Mouse (Mus musculus) testis, adult 2 months (tissue): Measurements from ENCODE around the gene Myocos. TPM values are rescaled to one million over a fixed set of nuclear protein-coding genes. Genes with fewer than 3 reads are reported as not detected.

Source experiments
- H3K27ac ChIP-seq: fragments of 200-500 bp; 2 replicates; pipeline ENCODE4 v1.5.1; 2012; ENCODE audit warnings: low read depth, low read length; ENCODE audit not compliant: control insufficient read depth, insufficient read depth
- H3K27me3 ChIP-seq: fragments of 200-500 bp; 2 replicates; pipeline ENCODE4 v1.6.1; 2012; ENCODE audit warnings: mild to moderate bottlenecking, low read length, moderate library complexity; ENCODE audit not compliant: control insufficient read depth, insufficient read depth
- H3K36me3 ChIP-seq: fragments of 200-500 bp; 2 replicates; pipeline ENCODE4 v1.6.1; 2012; ENCODE audit warnings: mild to moderate bottlenecking, low read length; ENCODE audit not compliant: control insufficient read depth, insufficient read depth
- H3K4me1 ChIP-seq: fragments of 200-500 bp; 2 replicates; pipeline ENCODE4 v1.6.1; 2012; ENCODE audit warnings: low read length; ENCODE audit not compliant: control insufficient read depth, insufficient read depth
- H3K4me3 ChIP-seq: fragments of 200-500 bp; 2 replicates; pipeline ENCODE4 v1.5.1; 2012; ENCODE audit warnings: low read depth, mild to moderate bottlenecking, low read length, moderate library complexity, mixed read lengths; ENCODE audit not compliant: control insufficient read depth
- CTCF ChIP-seq: fragments of 200-500 bp; IDR thresholded peaks from 2 replicates; pipeline ENCODE4 v1.5.1; 2012; ENCODE audit warnings: low read depth, mild to moderate bottlenecking, inconsistent platforms, low read length, moderate library complexity; ENCODE audit not compliant: control insufficient read depth, insufficient read depth, insufficient replicate concordance
- POLR2A ChIP-seq: fragments of 200-500 bp; IDR thresholded peaks from 2 replicates; pipeline ENCODE4 v1.6.1; 2012; ENCODE audit warnings: low read depth, mild to moderate bottlenecking, inconsistent platforms, low read length, moderate library complexity; ENCODE audit not compliant: control insufficient read depth
- polyA plus RNA-seq: library from polyadenylated mRNA; depleted of rRNA; stranded (reverse); fragments of >200 nt; gene quantifications from 2 replicates; pipeline ENCODE4 v1.2.3, GENCODE M21; 2012

The Myocos gene
- polyA plus RNA-seq, 1 experiment, result 1.4 TPM

DNA sequence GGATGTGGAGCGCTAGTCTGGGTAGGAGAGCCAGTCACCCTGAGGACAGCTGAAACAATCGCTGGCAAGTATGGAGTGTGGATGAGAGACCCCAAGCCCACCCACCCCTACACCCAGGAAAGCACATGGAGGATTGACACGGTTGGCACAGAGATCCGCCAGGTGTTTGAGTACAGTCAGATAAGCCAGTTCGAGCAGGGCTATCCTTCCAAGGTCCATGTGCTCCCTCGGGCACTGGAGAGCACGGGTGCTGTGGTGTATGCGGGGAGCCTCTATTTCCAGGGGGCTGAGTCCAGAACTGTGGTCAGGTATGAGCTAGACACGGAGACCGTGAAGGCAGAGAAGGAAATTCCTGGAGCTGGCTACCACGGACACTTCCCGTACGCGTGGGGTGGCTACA is 9.6 kb downstream of the Myocos start:
- no peaks in the 10 kb centered on the region for H3K36me3 ChIP-seq
- no peak for TF ChIP-seq CTCF
- TF ChIP-seq POLR2A, result no peak

DNA sequence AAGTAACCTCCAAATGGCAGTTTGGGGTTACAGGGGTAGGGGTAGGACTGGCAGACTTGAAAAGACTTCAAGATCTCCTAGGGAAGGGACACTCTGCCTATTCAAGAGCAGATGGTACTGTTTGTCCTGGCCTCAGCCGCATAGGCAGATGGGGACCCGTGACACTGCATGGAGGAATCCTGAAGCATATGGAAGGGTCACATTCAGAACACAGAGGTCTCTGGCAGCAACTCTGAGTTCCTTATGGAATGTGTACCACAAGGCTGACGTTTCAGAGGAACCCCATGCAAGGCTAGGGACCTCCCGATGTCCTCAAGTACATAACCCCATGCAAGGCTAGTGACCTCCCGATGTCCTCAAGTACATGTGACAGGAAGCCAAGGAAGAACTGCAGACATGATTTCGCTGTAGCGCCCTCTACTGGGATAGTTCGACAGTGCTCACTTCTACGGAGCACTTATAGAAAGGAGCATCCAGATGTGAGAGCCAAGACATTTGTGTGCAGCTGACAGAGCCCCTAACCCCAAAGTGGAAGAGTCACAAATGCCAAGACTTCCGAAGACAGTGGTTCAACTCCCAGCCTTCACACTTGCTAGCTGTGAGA is 11.8 kb downstream of the Myocos start:
- TF ChIP-seq CTCF, result peak; percentile 26; the same call in 1 of the 2 replicates
- no peak for TF ChIP-seq POLR2A
- no peak overlapping the region for H3K4me3 ChIP-seq
- H3K27me3 ChIP-seq, result no peaks in the 10 kb centered on the region
- no peak overlapping the region for H3K27ac ChIP-seq
- no peaks in the 10 kb centered on the region; the same call in none of the 2 replicates for H3K4me1 ChIP-seq
- H3K36me3 ChIP-seq, result no peaks in the 10 kb centered on the region

More for the DNA sequence above, 9.6 kb downstream of the Myocos start:
- no peaks in the 10 kb centered on the region for H3K27me3 ChIP-seq
- H3K4me3 ChIP-seq, result no peak overlapping the region
- H3K27ac ChIP-seq, result no peak overlapping the region
- no peaks in the 10 kb centered on the region; the same call in none of the 2 replicates for H3K4me1 ChIP-seq

DNA sequence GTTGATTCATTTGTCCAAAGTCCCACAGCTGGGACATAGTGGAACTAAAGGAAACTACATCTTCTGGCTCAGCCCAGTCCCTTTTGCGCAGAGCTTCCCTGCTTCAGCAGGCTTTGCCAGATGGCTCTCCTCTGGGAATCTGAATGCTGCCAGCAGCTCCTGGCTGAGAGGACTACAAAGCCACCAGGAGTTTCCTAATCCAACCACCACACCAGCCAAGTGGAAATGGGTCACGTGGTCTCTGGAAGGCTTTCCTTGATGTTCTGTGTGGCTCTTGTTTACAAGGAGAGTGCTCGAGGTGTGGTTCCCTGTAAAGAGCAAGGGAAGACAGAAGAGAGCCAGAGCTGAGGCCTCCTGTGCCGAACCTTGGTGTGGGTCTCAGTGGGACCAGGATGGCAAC is 14.3 kb downstream of the Myocos start:
- no peak overlapping the region for H3K27ac ChIP-seq
- no peaks in the 10 kb centered on the region; the same call in none of the 2 replicates for H3K4me1 ChIP-seq
- no peaks in the 10 kb centered on the region for H3K36me3 ChIP-seq
- no peak overlapping the region for H3K4me3 ChIP-seq
- no peaks in the 10 kb centered on the region for H3K27me3 ChIP-seq
- TF ChIP-seq POLR2A (no peak), CTCF (no peak)

DNA sequence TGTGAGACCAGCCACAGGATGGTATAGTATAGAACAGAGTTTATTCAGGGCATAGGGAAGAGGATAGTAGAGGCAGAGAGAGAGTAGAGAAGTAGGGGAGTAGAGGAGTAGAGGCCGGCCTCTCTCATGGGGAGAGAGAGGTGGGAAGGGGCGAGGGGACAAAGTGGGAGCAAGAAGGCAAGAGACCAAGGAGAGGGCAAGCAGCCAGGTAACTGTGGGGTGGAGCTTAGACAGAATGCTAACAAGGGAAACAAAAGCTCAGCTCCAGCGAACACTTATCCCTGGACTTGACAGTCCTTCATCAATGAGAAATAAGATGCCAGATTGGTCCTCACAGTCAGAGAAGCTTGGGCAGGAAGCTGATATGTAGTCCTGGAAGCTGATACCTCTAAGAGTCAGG is 15.4 kb downstream of the Myocos start:
- H3K4me1 ChIP-seq, result no peaks in the 10 kb centered on the region; the same call in none of the 2 replicates
- no peaks in the 10 kb centered on the region for H3K36me3 ChIP-seq
- no peak overlapping the region for H3K27ac ChIP-seq
- no peak for TF ChIP-seq POLR2A
- no peak for TF ChIP-seq CTCF
- no peaks in the 10 kb centered on the region for H3K27me3 ChIP-seq
- H3K4me3 ChIP-seq, result no peak overlapping the region

DNA sequence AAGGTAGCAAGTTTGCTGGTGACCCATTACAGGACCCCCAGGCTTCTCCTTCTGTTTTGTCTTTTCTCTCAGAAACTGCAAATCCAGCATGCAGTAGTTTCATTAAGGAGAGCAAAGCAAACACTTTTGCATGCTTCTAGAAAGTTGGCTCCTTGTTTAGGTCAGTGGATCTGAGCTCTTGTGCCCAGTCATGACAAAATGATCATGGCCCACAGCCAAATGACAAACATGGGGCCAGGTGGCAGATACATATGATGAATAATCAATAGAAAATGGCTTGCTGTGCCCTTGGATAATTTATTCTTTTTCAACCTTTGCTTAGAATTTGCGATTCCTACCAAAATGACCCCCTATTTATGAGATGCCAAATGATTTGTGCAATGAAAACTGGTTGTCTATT is 18.2 kb downstream of the Myocos start:
- H3K4me1 ChIP-seq, result no peaks in the 10 kb centered on the region
- TF ChIP-seq POLR2A (no peak), CTCF (no peak)
- no peaks in the 10 kb centered on the region for H3K27me3 ChIP-seq
- H3K36me3 ChIP-seq, result no peaks in the 10 kb centered on the region
- H3K27ac ChIP-seq, result no peak overlapping the region
- H3K4me3 ChIP-seq, result no peak overlapping the region

DNA sequence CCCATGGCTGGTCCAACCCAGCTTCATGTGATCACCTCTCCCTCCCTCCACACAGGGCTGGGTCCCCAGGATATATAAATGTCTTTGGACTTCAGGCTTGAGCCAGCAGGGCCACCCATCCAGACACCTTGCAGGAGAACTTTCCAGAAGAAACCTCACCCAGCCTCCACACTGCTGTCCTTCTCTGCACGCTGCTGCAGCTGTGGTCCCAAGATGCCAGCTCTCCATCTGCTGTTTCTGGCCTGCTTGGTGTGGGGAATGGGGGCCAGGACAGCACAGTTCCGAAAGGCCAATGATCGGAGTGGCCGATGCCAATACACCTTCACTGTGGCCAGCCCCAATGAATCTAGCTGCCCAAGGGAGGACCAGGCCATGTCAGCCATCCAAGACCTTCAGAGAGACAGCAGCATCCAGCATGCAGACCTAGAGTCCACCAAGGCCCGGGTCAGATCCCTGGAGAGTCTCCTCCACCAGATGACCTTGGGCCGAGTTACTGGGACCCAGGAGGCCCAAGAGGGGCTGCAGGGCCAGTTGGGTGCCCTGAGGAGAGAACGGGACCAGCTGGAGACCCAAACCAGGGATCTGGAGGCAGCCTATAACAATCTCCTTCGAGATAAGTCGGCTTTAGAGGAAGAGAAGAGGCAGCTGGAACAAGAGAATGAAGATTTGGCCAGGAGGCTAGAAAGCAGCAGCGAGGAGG is 18.8 kb downstream of the Myocos start, which contains the start of gene Myoc:
Gene Myoc, plus strand, starts transcription at position 105 of the 700 bp plus-strand sequence.
- no peaks in the 10 kb centered on the region for H3K36me3 ChIP-seq
- no peaks in the 10 kb centered on the region for H3K27me3 ChIP-seq
- no peak for TF ChIP-seq CTCF
- no peak for TF ChIP-seq POLR2A
- no peak within 1 kb of the TSS for H3K4me3 ChIP-seq
- H3K4me1 ChIP-seq, result no peaks in the 10 kb centered on the region
- no peak within 1 kb of the TSS for H3K27ac ChIP-seq

DNA sequence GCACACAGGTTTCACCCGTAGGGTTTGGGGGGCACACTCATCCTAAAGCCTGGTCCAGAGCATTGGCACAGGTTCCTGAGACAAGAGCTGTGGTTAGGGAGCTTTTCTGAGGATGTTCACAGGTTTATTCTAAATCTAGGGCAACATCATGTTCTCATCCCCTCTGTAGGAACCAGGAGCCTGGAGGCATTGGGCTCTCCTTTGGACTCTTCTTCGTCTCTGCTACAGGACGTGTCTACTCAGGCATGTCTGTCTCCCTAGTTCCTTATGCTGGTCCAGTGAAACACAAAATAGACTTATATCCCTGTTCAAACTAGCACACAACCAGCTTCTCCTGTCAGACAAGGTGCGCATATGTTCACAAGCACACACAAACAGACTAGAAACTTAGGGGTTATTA is 19.5 kb downstream of the Myocos start:
- H3K4me1 ChIP-seq, result no peaks in the 10 kb centered on the region
- TF ChIP-seq CTCF, result no peak
- no peak for TF ChIP-seq POLR2A
- no peaks in the 10 kb centered on the region for H3K27me3 ChIP-seq
- no peaks in the 10 kb centered on the region for H3K36me3 ChIP-seq
- no peak overlapping the region for H3K27ac ChIP-seq
- H3K4me3 ChIP-seq, result no peak overlapping the region
